Mouse (Mus musculus): ENCODE measurements around the gene Apobec2.

GRCm38 (mm10) chr17:48385786-48386461 is 46.8 kb downstream of the Apobec2 start:
- TF ChIP-seq CTCF (IDR thresholded peaks at IDR 0.05; ENCODE audit: low read depth) (no peak), EP300 (optimal IDR thresholded peaks at IDR 0.05) (no peak)

Measured in stomach, postnatal 0 days (tissue).